Mouse (Mus musculus) hindbrain, embryonic 16.5 days (tissue): ENCODE data around the gene Nup54. TPM values are rescaled to one million over a fixed set of nuclear protein-coding genes. Genes with fewer than 3 reads are reported as not detected.

Experiments
- ATAC-seq: fragments of 200-750 bp; cut with Nextera tagmentation; 2 replicates; pipeline ENCODE4 v1.8.0; 2017; ENCODE audit warnings: moderate TSS enrichment, moderate library complexity
- H3K27ac ChIP-seq: fragments of 300-500 bp; sonication (generic); 2 replicates; pipeline ENCODE4 v1.5.1; 2014; ENCODE audit warnings: low read depth, mild to moderate bottlenecking, control low read depth, low read length, moderate library complexity
- H3K27me3 ChIP-seq: fragments of 300-500 bp; sonication (generic); replicated peaks from 2 replicates; pipeline ENCODE4 v1.6.1; 2014; ENCODE audit warnings: low read length; ENCODE audit not compliant: control insufficient read depth, insufficient read depth
- H3K36me3 ChIP-seq: fragments of 300-500 bp; sonication (generic); 2 replicates; pipeline ENCODE4 v1.6.1; 2014; ENCODE audit warnings: mild to moderate bottlenecking, low read length, moderate library complexity, mixed read lengths; ENCODE audit not compliant: control insufficient read depth, insufficient read depth
- H3K4me1 ChIP-seq: fragments of 300-500 bp; sonication (generic); 2 replicates; pipeline ENCODE4 v1.6.1; 2014; ENCODE audit warnings: low read depth, low read length; ENCODE audit not compliant: control insufficient read depth, insufficient read depth
- H3K4me2 ChIP-seq: fragments of 300-500 bp; sonication (generic); 2 replicates; pipeline ENCODE4 v1.6.1; 2014; ENCODE audit warnings: mild to moderate bottlenecking, low read length, control low read depth, moderate library complexity
- H3K4me3 ChIP-seq: fragments of 300-500 bp; sonication (generic); 2 replicates; pipeline ENCODE4 v1.5.1; 2014; ENCODE audit warnings: mild to moderate bottlenecking, low read length, control low read depth, moderate library complexity
- H3K9ac ChIP-seq: fragments of 300-500 bp; sonication (generic); 2 replicates; pipeline ENCODE4 v1.6.1; 2014; ENCODE audit warnings: low read depth, mild to moderate bottlenecking, control low read depth, low read length, moderate library complexity
- H3K9me3 ChIP-seq: fragments of 300-500 bp; sonication (generic); 2 replicates; pipeline ENCODE4 v1.6.1; 2014; ENCODE audit warnings: mild to moderate bottlenecking, low read length, moderate library complexity; ENCODE audit not compliant: control insufficient read depth
- WGBS: fragments of 180-500 bp; shearing (Covaris S2); extraction: QIAGEN DNeasy Blood & Tissue Kit; methylation state at CpG from one replicate; pipeline ENCODE4 v1.1.7; 2014; 5-methylcytosine and 5-hydroxymethylcytosine counted together
- polyA plus RNA-seq: library from polyadenylated mRNA; unstranded; fragments of >200 nt; fragmentation: Nextera tagmentation; extraction: Ambion mirVana; gene quantifications from 2 replicates; pipeline ENCODE4 v1.2.1, GENCODE M21; 2015

The Nup54 gene
- polyA plus RNA-seq, 1 experiment from 2014 or later: 58.3 TPM

- 74% methylated on average over 11 of the region's 11 CpGs for WGBS
- no peak overlapping the region for H3K4me3 ChIP-seq
- no peak overlapping the region for H3K4me2 ChIP-seq
- no peaks in the 10 kb centered on the region for H3K36me3 ChIP-seq
- H3K27me3 ChIP-seq: 0 out of 2 replicates have a peak, but pooled peaks cover 3% of the 10 kb centered on the region
- H3K4me1 ChIP-seq: no peaks in the 10 kb centered on the region
- no peak for ATAC-seq
- no peaks in the 10 kb centered on the region for H3K9me3 ChIP-seq
- H3K27ac ChIP-seq: no peak overlapping the region
- H3K9ac ChIP-seq: no peak overlapping the region
Measured at GRCm38 (mm10) chr5:92387433-92387832, 47.6 kb downstream of the Nup54 start.

- WGBS: 56% methylated on average over 6 of the region's 6 CpGs
- no peak; the same call in 1 of the 2 replicates for ATAC-seq
Measured at GRCm38 (mm10) chr5:92386643-92387042, 48.4 kb downstream of the Nup54 start.

GRCm38 (mm10) chr5:92386102-92386501, 48.9 kb downstream of the Nup54 start:
- Histone ChIP-seq H3K4me1 (no peaks in the 10 kb centered on the region), H3K4me3 (no peak overlapping the region), H3K9me3 (no peaks in the 10 kb centered on the region), H3K27me3 (no peaks in the 10 kb centered on the region), H3K27ac (no peak overlapping the region), H3K4me2 (no peak overlapping the region), H3K9ac (no peak overlapping the region), H3K36me3 (no peaks in the 10 kb centered on the region)
- ATAC-seq: no peak; the same call in 1 of the 2 replicates
- WGBS: 91% methylated on average over 5 of the region's 5 CpGs

More at GRCm38 (mm10) chr5:92386643-92387042, 48.4 kb downstream of the Nup54 start:
- Histone ChIP-seq H3K9ac (no peak overlapping the region), H3K36me3 (no peaks in the 10 kb centered on the region), H3K27me3 (0 out of 2 replicates have a peak, but pooled peaks cover 3% of the 10 kb centered on the region), H3K4me3 (no peak overlapping the region), H3K9me3 (no peaks in the 10 kb centered on the region), H3K27ac (no peak overlapping the region), H3K4me2 (no peak overlapping the region), H3K4me1 (no peaks in the 10 kb centered on the region)

GRCm38 (mm10) chr5:92384855-92385254, 50.2 kb downstream of the Nup54 start:
- ATAC-seq: no peak
- Histone ChIP-seq H3K4me2 (no peak overlapping the region), H3K4me1 (no peaks in the 10 kb centered on the region), H3K4me3 (no peak overlapping the region), H3K27me3 (no peaks in the 10 kb centered on the region), H3K9ac (no peak overlapping the region), H3K27ac (no peak overlapping the region), H3K36me3 (no peaks in the 10 kb centered on the region), H3K9me3 (no peaks in the 10 kb centered on the region)
- WGBS: 52% methylated on average over 7 of the region's 7 CpGs

- Histone ChIP-seq H3K9me3 (no peaks in the 10 kb centered on the region), H3K4me2 (no peak overlapping the region), H3K4me3 (no peak overlapping the region), H3K27ac (no peak overlapping the region), H3K36me3 (no peaks in the 10 kb centered on the region), H3K9ac (no peak overlapping the region), H3K4me1 (no peaks in the 10 kb centered on the region), H3K27me3 (no peaks in the 10 kb centered on the region)
- no peak for ATAC-seq
- 33% methylated on average over 7 of the region's 7 CpGs for WGBS
Measured at GRCm38 (mm10) chr5:92383747-92384146, 51.3 kb downstream of the Nup54 start.

- H3K9me3 ChIP-seq: no peaks in the 10 kb centered on the region
- WGBS: 63% methylated on average over 9 of the region's 9 CpGs
- H3K4me2 ChIP-seq: no peak overlapping the region
- peak; percentile 19; the same call in 1 of the 2 replicates for ATAC-seq
- H3K36me3 ChIP-seq: no peaks in the 10 kb centered on the region
- H3K27ac ChIP-seq: no peak overlapping the region
- no peaks in the 10 kb centered on the region for H3K27me3 ChIP-seq
- no peak overlapping the region for H3K4me3 ChIP-seq
- H3K4me1 ChIP-seq: no peaks in the 10 kb centered on the region
- no peak overlapping the region for H3K9ac ChIP-seq
Measured at GRCm38 (mm10) chr5:92382349-92382679, 52.7 kb downstream of the Nup54 start.

- ATAC-seq: peak; percentile 92
Measured at GRCm38 (mm10) chr5:92381550-92382348, 53.3 kb downstream of the Nup54 start.

GRCm38 (mm10) chr5:92376795-92377405, 58.1 kb downstream of the Nup54 start:
- H3K36me3 ChIP-seq: no peaks in the 10 kb centered on the region
- no peak for ATAC-seq
- no peaks in the 10 kb centered on the region for H3K27me3 ChIP-seq
- H3K9me3 ChIP-seq: no peaks in the 10 kb centered on the region
- no peaks in the 10 kb centered on the region for H3K4me1 ChIP-seq
- H3K4me2 ChIP-seq: no peak overlapping the region
- no peak overlapping the region for H3K9ac ChIP-seq
- no peak overlapping the region for H3K4me3 ChIP-seq
- WGBS: 54% methylated on average over 13 of the region's 13 CpGs
- H3K27ac ChIP-seq: no peak overlapping the region

More at GRCm38 (mm10) chr5:92381550-92382348, 53.3 kb downstream of the Nup54 start:
- Histone ChIP-seq H3K9me3 (no peaks in the 10 kb centered on the region), H3K4me1 (no peaks in the 10 kb centered on the region), H3K27me3 (no peaks in the 10 kb centered on the region), H3K27ac (no peak overlapping the region), H3K9ac (no peak overlapping the region), H3K4me3 (no peak overlapping the region), H3K36me3 (no peaks in the 10 kb centered on the region), H3K4me2 (no peak overlapping the region)
- 35% methylated on average over 12 of the region's 12 CpGs for WGBS

GRCm38 (mm10) chr5:92375368-92375767, 59.7 kb downstream of the Nup54 start:
- WGBS: 80% methylated on average over 17 of the region's 17 CpGs
- Histone ChIP-seq H3K9me3 (no peaks in the 10 kb centered on the region), H3K4me1 (no peaks in the 10 kb centered on the region), H3K27ac (no peak overlapping the region), H3K27me3 (no peaks in the 10 kb centered on the region), H3K9ac (no peak overlapping the region), H3K36me3 (no peaks in the 10 kb centered on the region), H3K4me2 (no peak overlapping the region), H3K4me3 (no peak overlapping the region)
- ATAC-seq: no peak
